Mouse (Mus musculus): ENCODE data around the gene Vmn1r35.
"Not testable (repeated sequence)": the region's sequence is repeated elsewhere in the genome, so short reads cannot be mapped to it uniquely, and the experiment has no call there.

The Vmn1r35 gene

GRCm38 (mm10) chr6:66685806-66686205 lies at the start of gene Vmn1r35:
Gene Vmn1r35 (minus strand): TSS chr6:66685906.
- no peak for DNase-seq (ENCODE audit: inconsistent age in 2 of 2, low spot score in 1 of 2)

- DNase-seq (ENCODE audit: inconsistent age in 2 of 2, low spot score in 1 of 2) = not testable (repeated sequence)
Observed at GRCm38 (mm10) chr6:66729082-66729481, 43.4 kb upstream of the Vmn1r35 start, which contains the start of gene Vmn1r37. Gene Vmn1r37 (plus strand): TSS chr6:66729382.

DNA sequence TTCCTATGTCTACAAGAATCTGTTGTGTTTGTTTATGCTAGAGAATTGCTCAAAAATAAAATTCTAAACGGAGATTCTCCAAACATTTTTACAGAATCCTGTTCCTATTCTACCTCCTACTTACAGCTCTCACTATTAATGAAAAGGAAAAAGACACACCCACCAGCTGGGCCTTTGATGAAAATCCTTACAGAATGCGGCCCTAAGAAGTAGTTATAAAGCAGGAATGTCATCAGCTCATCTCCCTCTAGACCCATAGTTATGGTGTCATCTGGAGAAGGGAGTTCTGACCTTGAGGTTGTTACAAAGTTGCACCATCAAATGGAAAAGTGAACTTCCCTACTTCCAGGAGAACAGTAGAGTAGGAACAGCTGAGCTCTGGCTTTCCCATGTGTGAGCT lies 33.4 kb upstream of the Vmn1r35 start, which contains the start of gene Vmn1r36:
Gene Vmn1r36 (minus strand): TSS at position 101 of the 400 bp plus-strand sequence.
- not testable (repeated sequence) for DNase-seq (ENCODE audit: inconsistent age in 2 of 2, low spot score in 1 of 2)

GRCm38 (mm10) chr6:66713854-66714253 lies 28.1 kb upstream of the Vmn1r35 start:
- DNase-seq (ENCODE audit: inconsistent age in 2 of 2, low spot score in 1 of 2) = no peak

GRCm38 (mm10) chr6:66708901-66709300 lies 23.2 kb upstream of the Vmn1r35 start:
- DNase-seq (ENCODE audit: inconsistent age in 2 of 2, low spot score in 1 of 2) = no peak

DNA sequence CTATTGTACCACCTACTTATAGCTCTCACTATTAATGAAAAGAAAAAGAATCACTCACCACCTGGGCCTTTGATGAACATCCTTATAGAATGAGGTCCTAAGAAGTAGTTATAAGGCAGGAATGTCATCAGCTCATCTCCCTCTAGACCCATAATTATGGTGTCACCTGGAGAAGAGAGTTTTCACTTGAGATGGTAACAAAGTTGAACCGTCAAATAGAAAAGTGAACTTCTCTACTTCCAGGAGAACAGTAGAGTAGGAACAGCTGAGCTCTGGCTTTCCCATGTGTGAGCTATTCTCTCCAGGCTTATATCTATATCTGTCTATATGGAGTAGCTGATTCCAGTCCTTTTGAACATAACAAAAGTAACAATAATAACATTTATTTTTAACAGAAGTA lies 41.9 kb downstream of the Vmn1r35 start, which contains the start of gene Vmn1r34:
Gene Vmn1r34 (minus strand): TSS at position 101 of the 400 bp plus-strand sequence.
- no peak for DNase-seq (ENCODE audit: inconsistent age in 2 of 2, low spot score in 1 of 2)

All from adrenal gland, adult (tissue).